Mouse (Mus musculus) kidney, embryonic 16.5 days (tissue): ENCODE measurements at regions not wholly inside any gene's neighbourhood (a gene's known extent, or its start where the extent isn't known, plus 50 kb on each side); places are given as distances from the start of the nearest gene placed in this dataset.

Experiments
- ATAC-seq: fragments of 200-750 bp; cut with Nextera tagmentation; 2 replicates; pipeline ENCODE4 v1.8.0; 2017; ENCODE audit warnings: moderate TSS enrichment; ENCODE audit not compliant: low FRiP score, low TSS enrichment
- H3K27ac ChIP-seq: fragments of 300-500 bp; sonication (generic); 2 replicates; pipeline ENCODE4 v1.5.1; 2014; ENCODE audit warnings: low read length
- H3K27me3 ChIP-seq: fragments of 300-500 bp; sonication (generic); 2 replicates; pipeline ENCODE4 v1.6.1; 2014; ENCODE audit warnings: low read length, control low read depth, mixed read lengths; ENCODE audit not compliant: insufficient read depth
- H3K36me3 ChIP-seq: fragments of 300-500 bp; sonication (generic); 2 replicates; pipeline ENCODE4 v1.6.1; 2014; ENCODE audit warnings: low read length, control low read depth, mixed read lengths; ENCODE audit not compliant: insufficient read depth
- H3K4me1 ChIP-seq: fragments of 300-500 bp; sonication (generic); 2 replicates; pipeline ENCODE4 v1.6.1; 2014; ENCODE audit warnings: low read length, control low read depth, mixed read lengths; ENCODE audit not compliant: insufficient read depth
- H3K4me2 ChIP-seq: fragments of 300-500 bp; sonication (generic); replicated peaks from 2 replicates; pipeline ENCODE4 v1.6.1; 2014; ENCODE audit warnings: low read depth, low read length
- H3K4me3 ChIP-seq: fragments of 300-500 bp; sonication (generic); 2 replicates; pipeline ENCODE4 v1.5.1; 2014; ENCODE audit warnings: mild to moderate bottlenecking, low read length
- H3K9ac ChIP-seq: fragments of 300-500 bp; sonication (generic); replicated peaks from 2 replicates; pipeline ENCODE4 v1.6.1; 2014; ENCODE audit warnings: low read length
- H3K9me3 ChIP-seq: fragments of 300-500 bp; sonication (generic); 2 replicates; pipeline ENCODE4 v1.6.1; 2016; ENCODE audit warnings: low read length, control low read depth
- WGBS: fragments of 180-500 bp; shearing (Covaris S2); extraction: QIAGEN DNeasy Blood & Tissue Kit; methylation state at CpG from one replicate; pipeline ENCODE4 v1.1.7; 2014; 5-methylcytosine and 5-hydroxymethylcytosine counted together

GRCm38 (mm10) chr19:23044510-23045464, 96.2 kb upstream of the Klf9 start:
- no peaks in the 10 kb centered on the region for H3K27me3 ChIP-seq
- WGBS: 67% methylated on average over 16 of the region's 16 CpGs
- H3K27ac ChIP-seq: no peak overlapping the region
- ATAC-seq: no peak
- no peak overlapping the region for H3K4me3 ChIP-seq
- no peaks in the 10 kb centered on the region for H3K9me3 ChIP-seq
- H3K4me2 ChIP-seq: no peak overlapping the region
- no peak overlapping the region for H3K9ac ChIP-seq
- H3K36me3 ChIP-seq: no peaks in the 10 kb centered on the region
- no peaks in the 10 kb centered on the region for H3K4me1 ChIP-seq

DNA sequence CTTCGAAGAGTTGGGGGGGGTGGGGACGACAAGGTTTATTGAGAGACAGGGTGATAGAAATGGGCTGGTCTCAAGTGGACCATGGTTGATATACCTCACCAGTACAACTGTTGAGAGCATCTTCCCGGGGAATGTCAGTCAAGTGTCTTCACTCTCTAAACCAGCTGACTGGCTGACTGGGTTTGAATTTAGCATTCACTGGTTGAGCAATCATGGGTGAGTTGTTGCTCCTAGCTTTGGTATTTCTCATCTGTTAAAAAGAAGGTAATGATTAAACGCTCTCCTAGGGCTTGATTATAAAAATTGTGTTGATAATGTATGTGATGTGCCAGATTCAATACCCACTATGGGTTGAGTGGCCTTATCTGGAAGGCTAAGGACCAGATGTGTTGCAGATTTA, 89.6 kb upstream of the Klf9 start:
- no peak for ATAC-seq
- Histone ChIP-seq H3K9me3 (no peaks in the 10 kb centered on the region), H3K9ac (no peak overlapping the region), H3K4me1 (0 out of 2 replicates have a peak, but pooled peaks cover 3% of the 10 kb centered on the region), H3K27me3 (no peaks in the 10 kb centered on the region), H3K4me3 (no peak overlapping the region), H3K4me2 (no peak overlapping the region), H3K27ac (no peak overlapping the region), H3K36me3 (no peaks in the 10 kb centered on the region)
- 82% methylated on average over 4 of the region's 4 CpGs for WGBS

GRCm38 (mm10) chr19:23054440-23054839, 86.6 kb upstream of the Klf9 start:
- no peak overlapping the region for H3K27ac ChIP-seq
- peaks cover 20% of the 10 kb centered on the region for H3K4me1 ChIP-seq
- H3K4me2 ChIP-seq: no peak overlapping the region
- H3K27me3 ChIP-seq: no peaks in the 10 kb centered on the region
- no peak for ATAC-seq
- WGBS: 70% methylated on average over 4 of the region's 4 CpGs
- H3K4me3 ChIP-seq: no peak overlapping the region
- no peak overlapping the region for H3K9ac ChIP-seq
- no peaks in the 10 kb centered on the region for H3K9me3 ChIP-seq
- H3K36me3 ChIP-seq: no peaks in the 10 kb centered on the region

- Histone ChIP-seq H3K27ac (peak overlapping the region; percentile 76; the same call in 1 of the 2 replicates), H3K36me3 (no peaks in the 10 kb centered on the region), H3K4me1 (peaks cover 20% of the 10 kb centered on the region), H3K4me3 (no peak overlapping the region), H3K9me3 (no peaks in the 10 kb centered on the region), H3K4me2 (peak overlapping the region; percentile 65), H3K9ac (peak overlapping the region; percentile 58; the same call in 1 of the 2 replicates), H3K27me3 (no peaks in the 10 kb centered on the region)
- no peak; the same call in 1 of the 2 replicates for ATAC-seq
- 70% methylated on average over 5 of the region's 5 CpGs for WGBS
These were observed 84.9 kb upstream of the Klf9 start for GRCm38 (mm10) chr19:23055916-23056805.

GRCm38 (mm10) chr19:23056851-23057707, 83.9 kb upstream of the Klf9 start:
- H3K9ac ChIP-seq: peak overlapping the region; percentile 58
- 1% methylated on average over 32 of the region's 32 CpGs for WGBS
- peaks cover 20% of the 10 kb centered on the region for H3K4me1 ChIP-seq
- peak overlapping the region; percentile 65 for H3K4me2 ChIP-seq
- peak overlapping the region; percentile 76 for H3K27ac ChIP-seq
- ATAC-seq: peak; percentile 91
- no peaks in the 10 kb centered on the region for H3K9me3 ChIP-seq
- peak overlapping the region; percentile 44 for H3K4me3 ChIP-seq
- H3K27me3 ChIP-seq: no peaks in the 10 kb centered on the region
- H3K36me3 ChIP-seq: no peaks in the 10 kb centered on the region

GRCm38 (mm10) chr19:23057739-23058501, 83.1 kb upstream of the Klf9 start:
- Histone ChIP-seq H3K9me3 (no peaks in the 10 kb centered on the region), H3K4me3 (peak overlapping the region; percentile 44), H3K9ac (peak overlapping the region; percentile 58), H3K36me3 (no peaks in the 10 kb centered on the region), H3K27me3 (no peaks in the 10 kb centered on the region), H3K4me1 (peaks cover 20% of the 10 kb centered on the region), H3K27ac (peak overlapping the region; percentile 76), H3K4me2 (peak overlapping the region; percentile 65)
- ATAC-seq: peak; percentile 47
- WGBS: 24% methylated on average over 11 of the region's 11 CpGs

GRCm38 (mm10) chr19:23058502-23058900, 82.5 kb upstream of the Klf9 start:
- Histone ChIP-seq H3K36me3 (no peaks in the 10 kb centered on the region), H3K9me3 (no peaks in the 10 kb centered on the region), H3K4me3 (no peak overlapping the region), H3K27me3 (no peaks in the 10 kb centered on the region), H3K27ac (no peak overlapping the region), H3K9ac (no peak overlapping the region), H3K4me2 (no peak overlapping the region), H3K4me1 (peaks cover 20% of the 10 kb centered on the region)
- 45% methylated on average over 4 of the region's 4 CpGs for WGBS
- no peak for ATAC-seq

GRCm38 (mm10) chr19:23061081-23061640, 79.9 kb upstream of the Klf9 start:
- Histone ChIP-seq H3K9me3 (no peaks in the 10 kb centered on the region), H3K9ac (no peak overlapping the region), H3K27ac (no peak overlapping the region), H3K4me1 (peaks cover 19% of the 10 kb centered on the region), H3K4me2 (no peak overlapping the region), H3K27me3 (no peaks in the 10 kb centered on the region), H3K4me3 (no peak overlapping the region), H3K36me3 (no peaks in the 10 kb centered on the region)
- WGBS: 78% methylated on average over 9 of the region's 9 CpGs
- ATAC-seq: no peak
